Mouse (Mus musculus): ENCODE measurements around the gene Ccdc171.
"Not testable (repeated sequence)": the region's sequence is repeated elsewhere in the genome, so short reads cannot be mapped to it uniquely, and the experiment has no call there.

The Ccdc171 gene

DNA sequence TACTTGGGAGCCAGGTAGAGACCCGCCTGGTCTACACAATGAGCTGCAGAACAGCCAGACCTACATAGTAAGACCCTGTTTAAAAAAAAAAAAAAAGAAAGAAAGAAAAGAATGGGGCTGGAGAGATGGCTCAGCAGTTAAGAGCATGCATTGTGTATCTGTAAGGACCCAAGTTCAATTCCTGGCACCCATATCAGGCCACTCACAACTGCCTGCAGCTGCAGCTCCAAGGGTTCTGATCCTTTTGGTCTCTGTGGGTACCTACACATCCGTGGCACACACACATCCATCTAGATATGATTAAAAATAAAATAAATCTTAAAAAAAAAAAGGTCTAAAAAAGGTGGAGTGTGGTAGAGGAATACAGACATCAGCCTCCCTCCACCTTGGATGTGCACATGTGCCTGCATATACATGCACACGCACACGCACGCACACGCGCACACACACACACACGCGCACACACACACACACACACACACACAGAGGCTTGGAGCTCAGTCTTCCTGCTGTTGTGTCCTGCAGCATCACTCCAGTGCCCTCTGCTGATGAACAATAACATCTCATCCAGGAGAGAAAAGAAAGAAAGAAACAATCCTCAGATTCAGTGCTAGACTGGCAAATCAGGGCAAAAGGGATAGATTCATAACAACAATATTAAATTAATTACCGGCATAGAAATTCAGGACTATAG, 10.2 kb upstream of the Ccdc171 start:
- Histone ChIP-seq H3K27me3 (ENCODE audit: control insufficient read depth, insufficient read depth, low read length, poor library complexity, severe bottlenecking) (no peaks in the 10 kb centered on the region; the same call in 1 of the 2 replicates), H3K36me3 (ENCODE audit: control insufficient read depth, insufficient read depth, low read length, poor library complexity, severe bottlenecking) (no peaks in the 10 kb centered on the region)
- DNase-seq (ENCODE audit: low read depth, low spot score), result peak; percentile 29

DNA sequence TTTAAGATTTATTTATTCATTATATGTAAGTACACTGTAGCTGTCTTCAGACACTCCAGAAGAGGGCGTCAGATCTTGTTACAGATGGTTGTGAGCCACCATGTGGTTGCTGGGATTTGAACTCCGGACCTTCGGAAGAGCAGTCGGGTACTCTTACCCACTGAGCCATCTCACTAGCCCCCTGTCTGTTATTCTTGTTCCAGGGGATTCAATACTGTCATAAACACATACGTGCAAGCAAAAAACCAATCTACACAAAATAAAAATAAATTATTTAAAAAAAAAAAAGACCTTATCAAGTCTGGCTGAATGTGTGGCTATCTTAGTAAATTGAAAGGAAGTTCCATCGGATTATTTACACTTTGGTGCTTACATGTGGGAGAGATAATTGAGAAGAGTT, 9.2 kb upstream of the Ccdc171 start:
- DNase-seq (ENCODE audit: low read depth, low spot score); H3K27me3 ChIP-seq (ENCODE audit: control insufficient read depth, insufficient read depth, low read length, poor library complexity, severe bottlenecking); H3K36me3 ChIP-seq (ENCODE audit: control insufficient read depth, insufficient read depth, low read length, poor library complexity, severe bottlenecking): not testable (repeated sequence)

DNA sequence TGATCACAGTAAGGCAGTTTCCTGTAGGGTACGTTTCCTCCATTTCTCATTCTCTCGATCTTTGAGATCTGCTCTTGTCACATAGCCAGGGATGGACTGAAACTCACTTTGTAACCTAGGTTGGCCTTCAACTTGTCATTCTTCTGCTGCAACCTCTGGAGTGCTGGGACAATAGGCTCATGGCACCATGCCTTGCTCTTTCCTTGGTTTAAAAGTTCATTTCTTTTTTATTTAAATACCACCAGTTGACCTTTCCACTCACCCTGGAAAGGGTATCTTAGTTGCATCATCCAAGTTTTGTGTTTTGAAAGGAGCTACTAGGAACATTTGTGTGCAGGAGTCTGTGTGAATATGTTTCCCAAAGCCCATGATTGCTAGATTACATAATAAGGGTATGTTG, 6.2 kb upstream of the Ccdc171 start:
- H3K27me3 ChIP-seq (ENCODE audit: control insufficient read depth, insufficient read depth, low read length, poor library complexity, severe bottlenecking), result no peaks in the 10 kb centered on the region; the same call in 1 of the 2 replicates

DNA sequence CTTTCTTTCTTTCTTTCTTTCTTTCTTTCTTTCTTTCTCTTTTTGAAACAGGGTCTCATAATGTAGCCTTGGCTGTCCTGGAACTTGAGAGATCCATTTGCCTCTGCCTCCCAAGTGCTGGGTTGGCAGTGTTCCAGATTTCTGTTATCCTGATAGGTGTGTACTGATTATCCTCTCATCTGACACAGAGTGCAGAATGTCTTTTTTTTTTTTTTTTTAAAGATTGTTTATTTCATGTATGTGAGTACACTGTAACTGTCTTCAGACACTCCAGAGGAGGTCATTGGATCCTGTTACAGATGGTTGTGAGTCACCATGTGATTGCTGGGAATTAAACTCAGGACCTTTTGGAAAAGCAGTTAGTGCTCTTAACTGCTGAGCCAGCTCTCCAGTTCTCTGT, 5.5 kb upstream of the Ccdc171 start:
- Histone ChIP-seq H3K27me3 (ENCODE audit: control insufficient read depth, insufficient read depth, low read length, poor library complexity, severe bottlenecking) (no peaks in the 10 kb centered on the region; the same call in 1 of the 2 replicates), H3K36me3 (ENCODE audit: control insufficient read depth, insufficient read depth, low read length, poor library complexity, severe bottlenecking) (no peaks in the 10 kb centered on the region)
- no peak for DNase-seq (ENCODE audit: low read depth, low spot score)

More for the DNA sequence above, 6.2 kb upstream of the Ccdc171 start:
- no peaks in the 10 kb centered on the region for H3K36me3 ChIP-seq (ENCODE audit: control insufficient read depth, insufficient read depth, low read length, poor library complexity, severe bottlenecking)
- no peak for DNase-seq (ENCODE audit: low read depth, low spot score)

DNA sequence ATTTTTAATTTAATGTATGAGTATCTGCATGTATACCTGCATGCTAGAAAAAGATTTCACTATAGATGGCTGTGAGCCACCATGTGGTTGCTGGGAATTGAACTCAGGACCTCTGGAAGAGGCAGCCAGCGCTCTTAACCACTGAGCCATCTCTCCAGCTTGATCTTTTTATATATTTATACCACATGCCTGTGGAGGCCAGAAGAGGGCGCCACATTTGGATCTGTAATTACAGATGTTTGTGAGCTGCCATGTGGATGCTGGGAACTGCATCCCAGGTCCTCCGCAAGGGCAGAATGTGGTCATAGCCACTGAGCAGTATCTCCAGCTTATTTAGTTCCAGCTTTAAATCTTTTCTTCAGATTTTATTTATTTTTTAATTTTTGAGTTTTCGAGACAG, 5.0 kb upstream of the Ccdc171 start:
- no peaks in the 10 kb centered on the region; the same call in 1 of the 2 replicates for H3K27me3 ChIP-seq (ENCODE audit: control insufficient read depth, insufficient read depth, low read length, poor library complexity, severe bottlenecking)
- H3K36me3 ChIP-seq (ENCODE audit: control insufficient read depth, insufficient read depth, low read length, poor library complexity, severe bottlenecking), result no peaks in the 10 kb centered on the region
- peak; percentile 47 for DNase-seq (ENCODE audit: low read depth, low spot score)

DNA sequence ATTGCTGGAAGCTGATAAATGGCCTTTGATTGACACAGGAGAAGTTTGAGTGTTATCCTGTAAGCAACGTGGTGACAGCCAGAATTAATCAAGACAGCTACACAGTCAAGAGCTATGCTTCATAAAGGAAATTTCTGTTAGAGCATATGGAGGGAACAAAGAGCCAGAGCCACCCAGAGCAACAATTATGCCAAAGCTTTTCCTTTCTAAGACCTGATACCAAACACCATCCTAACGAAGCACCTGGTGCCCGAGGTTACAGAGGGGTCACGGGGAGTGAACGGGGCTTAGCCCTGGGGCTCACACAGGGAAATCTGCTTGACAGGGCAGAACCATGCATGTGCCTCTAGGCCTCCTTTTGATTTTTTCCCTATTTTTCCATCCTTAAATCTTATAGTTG, 3.3 kb upstream of the Ccdc171 start:
- no peak for DNase-seq (ENCODE audit: low read depth, low spot score)
- H3K36me3 ChIP-seq (ENCODE audit: control insufficient read depth, insufficient read depth, low read length, poor library complexity, severe bottlenecking), result no peaks in the 10 kb centered on the region

DNA sequence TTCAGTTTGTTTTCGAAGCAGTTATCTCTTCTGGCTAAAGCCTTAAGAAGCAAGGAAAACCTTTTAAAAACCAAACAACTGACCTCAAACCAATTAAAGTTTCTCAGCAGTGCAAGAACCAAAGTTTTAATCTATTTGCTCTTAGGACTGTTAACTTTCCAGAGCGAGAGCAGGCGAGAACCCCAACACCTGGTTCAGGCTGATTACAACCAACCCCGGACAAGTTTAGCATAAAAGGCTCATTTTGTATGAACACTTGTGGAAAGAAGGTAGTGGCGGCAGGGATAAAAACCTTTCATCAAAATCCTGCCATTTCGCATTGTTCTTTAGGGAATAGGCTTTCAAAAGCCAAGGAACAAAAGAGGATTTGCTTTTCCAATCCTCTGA, 896 bp upstream of the Ccdc171 start:
- Histone ChIP-seq H3K27me3 (ENCODE audit: control insufficient read depth, insufficient read depth, low read length, poor library complexity, severe bottlenecking) (no peaks in the 10 kb centered on the region), H3K36me3 (ENCODE audit: control insufficient read depth, insufficient read depth, low read length, poor library complexity, severe bottlenecking) (no peaks in the 10 kb centered on the region)
- DNase-seq (ENCODE audit: low read depth, low spot score), result no peak

More for the DNA sequence above, 3.3 kb upstream of the Ccdc171 start:
- H3K27me3 ChIP-seq (ENCODE audit: control insufficient read depth, insufficient read depth, low read length, poor library complexity, severe bottlenecking), result no peaks in the 10 kb centered on the region; the same call in 1 of the 2 replicates

DNA sequence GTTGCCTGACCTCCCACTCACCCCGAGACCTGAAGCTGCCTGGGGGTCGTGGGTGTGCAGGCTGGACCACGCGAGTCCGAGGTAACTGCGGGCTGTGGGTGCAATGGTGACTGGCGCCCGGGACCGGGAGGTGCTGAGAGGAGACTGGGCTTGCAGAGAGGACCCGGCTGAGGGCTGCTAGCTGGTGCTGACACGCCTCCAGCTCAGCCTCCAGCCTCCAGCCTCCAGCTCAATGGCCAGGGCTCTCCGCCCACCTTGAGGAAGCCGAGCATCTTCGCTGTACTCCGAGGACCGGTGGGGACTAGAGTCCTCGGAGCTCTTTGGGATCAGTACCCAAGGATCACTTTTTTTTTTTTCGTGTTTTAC, 328 bp downstream of the Ccdc171 start:
- Histone ChIP-seq H3K27me3 (ENCODE audit: control insufficient read depth, insufficient read depth, low read length, poor library complexity, severe bottlenecking) (no peaks in the 10 kb centered on the region), H3K36me3 (ENCODE audit: control insufficient read depth, insufficient read depth, low read length, poor library complexity, severe bottlenecking) (no peaks in the 10 kb centered on the region)
- no peak for DNase-seq (ENCODE audit: low read depth, low spot score)

DNA sequence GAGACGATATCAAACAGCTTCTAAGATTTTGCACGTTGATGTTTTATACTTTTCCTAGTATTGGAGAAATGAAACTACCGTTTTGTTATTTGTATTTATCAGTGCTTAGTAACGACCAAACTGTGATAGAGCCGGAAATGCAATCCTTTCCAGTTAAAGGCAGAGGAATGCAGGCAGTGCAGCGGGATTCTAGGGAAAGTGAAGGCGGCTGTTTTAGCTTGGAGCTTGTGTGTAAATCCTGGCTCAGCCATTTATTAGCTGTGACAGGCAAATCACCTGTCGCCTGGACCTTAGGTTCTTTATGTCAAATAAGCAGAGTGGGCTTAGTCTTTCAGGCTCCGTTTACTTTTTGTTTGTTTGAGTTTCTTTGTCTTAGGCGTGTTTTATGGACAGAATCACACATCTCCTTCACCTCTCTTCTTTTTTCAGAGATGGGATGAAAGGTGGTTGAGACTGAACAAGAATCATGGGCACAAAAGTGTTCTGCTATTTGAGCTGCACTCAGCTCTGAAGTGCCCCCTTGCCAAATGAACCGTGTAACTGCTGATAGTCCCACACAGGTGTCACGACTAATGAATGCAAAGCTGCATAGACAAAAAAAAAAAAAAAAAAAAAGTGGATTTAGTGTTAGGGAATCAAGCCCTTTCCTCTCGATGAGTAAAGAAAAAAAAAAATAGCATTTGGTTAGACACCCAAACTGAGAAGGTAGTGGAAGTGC, 1.1 kb downstream of the Ccdc171 start:
- Histone ChIP-seq H3K36me3 (ENCODE audit: control insufficient read depth, insufficient read depth, low read length, poor library complexity, severe bottlenecking) (no peaks in the 10 kb centered on the region), H3K27me3 (ENCODE audit: control insufficient read depth, insufficient read depth, low read length, poor library complexity, severe bottlenecking) (no peaks in the 10 kb centered on the region)
- DNase-seq (ENCODE audit: low read depth, low spot score), result no peak

DNA sequence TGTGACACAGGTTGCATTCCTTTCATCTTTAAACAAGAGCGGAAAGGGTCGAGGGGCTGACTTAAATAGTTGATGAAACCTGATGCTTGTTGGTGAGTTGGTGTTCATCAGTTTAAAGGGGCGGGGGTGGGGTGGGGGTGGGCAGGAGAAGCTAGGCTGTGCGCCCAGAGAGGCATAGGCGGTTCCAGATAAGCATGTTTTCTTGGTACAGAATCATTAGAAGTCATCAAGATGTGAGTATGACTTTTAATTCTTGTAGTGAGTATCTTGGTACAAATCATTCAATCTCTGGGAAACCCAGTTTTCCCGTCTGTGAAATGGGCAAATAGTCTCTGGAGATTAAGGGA, 1.6 kb downstream of the Ccdc171 start:
- DNase-seq (ENCODE audit: low read depth, low spot score), result no peak
- Histone ChIP-seq H3K36me3 (ENCODE audit: control insufficient read depth, insufficient read depth, low read length, poor library complexity, severe bottlenecking) (no peaks in the 10 kb centered on the region), H3K27me3 (ENCODE audit: control insufficient read depth, insufficient read depth, low read length, poor library complexity, severe bottlenecking) (no peaks in the 10 kb centered on the region)

DNA sequence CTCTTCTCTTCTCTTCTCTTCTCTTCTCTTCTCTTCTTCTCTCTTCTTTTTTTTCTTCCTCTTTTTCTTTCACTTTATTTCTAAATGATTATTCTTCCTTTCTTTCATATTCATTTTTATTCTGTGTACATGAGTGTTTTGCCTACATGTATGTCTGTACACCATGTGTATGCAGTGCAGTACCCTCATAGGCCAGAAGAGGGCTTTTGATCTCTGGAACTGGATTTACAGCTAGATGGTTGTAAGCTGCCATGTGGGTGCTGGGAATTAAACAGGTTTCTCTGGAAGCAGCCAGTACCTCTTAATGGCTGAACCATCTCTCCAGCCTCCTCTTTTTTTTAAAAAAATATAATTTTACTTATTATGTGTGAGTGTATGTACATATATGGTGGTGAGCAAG, 2.6 kb downstream of the Ccdc171 start:
- Histone ChIP-seq H3K36me3 (ENCODE audit: control insufficient read depth, insufficient read depth, low read length, poor library complexity, severe bottlenecking) (no peaks in the 10 kb centered on the region), H3K27me3 (ENCODE audit: control insufficient read depth, insufficient read depth, low read length, poor library complexity, severe bottlenecking) (no peaks in the 10 kb centered on the region)
- DNase-seq (ENCODE audit: low read depth, low spot score), result peak; percentile 78

DNA sequence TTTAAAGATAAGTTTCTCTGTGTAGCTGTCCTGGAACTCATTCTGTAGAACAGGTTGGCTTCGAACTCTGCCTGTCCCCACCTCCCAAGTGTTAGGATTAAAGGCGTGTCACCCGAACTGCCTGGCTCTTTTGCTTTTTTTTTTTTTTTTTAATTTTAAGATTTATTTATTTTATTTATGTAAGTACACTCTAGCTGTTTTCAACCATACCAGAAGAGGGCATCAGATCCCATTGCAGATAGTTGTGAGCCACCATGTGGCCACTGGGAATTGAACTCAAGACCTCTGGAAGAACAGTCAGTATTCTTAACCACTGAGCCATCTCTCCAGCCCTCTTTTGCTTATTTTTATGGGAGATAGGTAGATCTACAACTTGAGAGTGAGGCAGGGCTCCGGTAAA, 4.7 kb downstream of the Ccdc171 start:
- not testable (repeated sequence) for H3K27me3 ChIP-seq (ENCODE audit: control insufficient read depth, insufficient read depth, low read length, poor library complexity, severe bottlenecking); H3K36me3 ChIP-seq (ENCODE audit: control insufficient read depth, insufficient read depth, low read length, poor library complexity, severe bottlenecking)
- peak; percentile 36 for DNase-seq (ENCODE audit: low read depth, low spot score)

DNA sequence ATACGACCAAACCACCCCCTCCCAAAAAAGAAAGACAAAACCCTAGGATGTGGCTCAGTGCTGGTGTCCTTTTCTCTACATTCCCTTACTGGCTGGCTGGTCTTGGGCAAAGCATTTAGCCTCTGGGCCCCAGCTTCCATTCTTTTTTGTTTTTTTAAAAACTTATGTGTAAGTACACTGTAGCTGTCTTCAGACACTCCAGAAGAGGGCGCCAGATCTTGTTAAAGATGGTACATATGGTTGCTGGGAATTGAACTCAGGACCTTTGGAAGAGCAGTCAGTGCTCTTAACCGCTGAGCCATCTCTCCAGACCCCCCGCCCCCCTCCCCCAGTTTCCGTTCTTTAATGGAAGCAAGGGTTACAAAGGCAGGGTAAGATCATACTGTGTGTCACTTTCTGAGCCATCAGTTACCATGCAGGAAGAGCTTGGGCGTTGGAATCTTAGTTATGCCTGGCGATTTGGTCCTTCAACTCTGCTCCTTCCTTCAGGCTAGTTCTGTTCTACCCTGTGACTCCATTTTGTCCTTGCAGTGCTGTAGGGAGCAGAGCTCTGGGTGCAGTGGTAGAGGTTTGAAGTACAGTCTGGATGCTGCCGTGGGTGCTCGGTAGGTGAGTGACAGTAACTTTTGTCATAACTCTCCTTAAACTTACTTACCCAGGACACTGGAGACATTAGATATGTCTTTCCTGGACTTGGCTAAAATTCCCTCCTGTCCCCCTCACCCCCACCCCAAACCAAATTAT, 8.0 kb downstream of the Ccdc171 start:
- H3K36me3 ChIP-seq (ENCODE audit: control insufficient read depth, insufficient read depth, low read length, poor library complexity, severe bottlenecking), result no peaks in the 10 kb centered on the region
- no peak for DNase-seq (ENCODE audit: low read depth, low spot score)

DNA sequence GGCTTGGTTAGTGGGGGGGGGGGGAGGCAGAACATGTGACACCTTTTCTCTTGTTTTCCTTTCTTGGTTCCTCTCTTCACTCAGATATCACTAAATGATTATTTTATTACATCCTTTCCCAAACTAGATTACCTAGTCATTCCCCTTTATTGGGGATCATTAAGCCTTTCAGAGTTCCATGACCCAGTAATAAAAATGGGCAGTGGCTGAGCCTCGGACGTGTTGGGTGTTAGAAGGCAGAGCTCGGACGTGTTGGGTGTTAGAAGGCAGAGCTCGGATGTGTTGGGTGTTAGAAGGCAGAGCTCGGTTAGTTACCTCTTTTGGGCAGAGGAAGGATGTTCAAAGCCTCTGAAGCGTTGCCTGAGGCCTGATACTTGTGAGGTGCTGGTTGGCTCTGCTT, 8.7 kb downstream of the Ccdc171 start:
- no peak for DNase-seq (ENCODE audit: low read depth, low spot score)
- H3K36me3 ChIP-seq (ENCODE audit: control insufficient read depth, insufficient read depth, low read length, poor library complexity, severe bottlenecking), result no peaks in the 10 kb centered on the region

More for the DNA sequence above, 8.0 kb downstream of the Ccdc171 start:
- H3K27me3 ChIP-seq (ENCODE audit: control insufficient read depth, insufficient read depth, low read length, poor library complexity, severe bottlenecking), result no peaks in the 10 kb centered on the region

DNA sequence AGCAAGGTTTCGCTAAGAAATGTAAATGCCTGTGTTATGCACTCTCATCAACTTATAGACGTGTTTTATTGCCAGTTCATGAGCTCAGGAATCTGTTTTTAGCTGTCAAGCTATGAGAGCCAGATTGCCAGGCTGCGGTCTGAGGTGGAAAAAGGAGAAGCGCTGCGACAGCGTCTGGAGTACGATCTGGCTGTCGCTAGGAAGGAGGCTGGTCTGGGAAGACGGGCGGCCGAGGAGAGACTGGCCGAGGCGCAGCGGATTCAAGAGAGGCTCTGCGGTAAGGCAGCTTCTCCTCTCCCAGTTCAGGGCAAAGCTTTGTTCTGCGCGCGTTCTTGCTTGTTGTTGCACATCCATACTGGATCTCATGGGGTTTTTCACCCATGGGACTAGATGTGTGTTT, 24.2 kb downstream of the Ccdc171 start:
- H3K36me3 ChIP-seq (ENCODE audit: control insufficient read depth, insufficient read depth, low read length, poor library complexity, severe bottlenecking), result 0 out of 2 replicates have a peak, but pooled peaks cover 2% of the 10 kb centered on the region
- no peak for DNase-seq (ENCODE audit: low read depth, low spot score)
- no peaks in the 10 kb centered on the region for H3K27me3 ChIP-seq (ENCODE audit: control insufficient read depth, insufficient read depth, low read length, poor library complexity, severe bottlenecking)

More for the DNA sequence above, 8.7 kb downstream of the Ccdc171 start:
- H3K27me3 ChIP-seq (ENCODE audit: control insufficient read depth, insufficient read depth, low read length, poor library complexity, severe bottlenecking), result no peaks in the 10 kb centered on the region

Data from splenic B cell, adult 2 months (primary cell).